Mouse (Mus musculus) hindbrain, embryonic 12.5 days (tissue): ENCODE measurements around the gene Colq. TPM values are rescaled to one million over a fixed set of nuclear protein-coding genes. Genes with fewer than 3 reads are reported as not detected.

Source experiments
- ATAC-seq: fragments of 200-750 bp; cut with Nextera tagmentation; 2 replicates; pipeline ENCODE4 v1.8.0; 2017; ENCODE audit warnings: moderate TSS enrichment; ENCODE audit not compliant: low FRiP score
- H3K27ac ChIP-seq: fragments of 300-500 bp; sonication (generic); 2 replicates; pipeline ENCODE4 v1.5.1; 2016; ENCODE audit warnings: mild to moderate bottlenecking
- H3K27me3 ChIP-seq: fragments of 300-500 bp; sonication (generic); 2 replicates; pipeline ENCODE4 v1.6.1; 2016; ENCODE audit warnings: mild to moderate bottlenecking
- H3K36me3 ChIP-seq: fragments of 300-500 bp; sonication (generic); 2 replicates; pipeline ENCODE4 v1.6.1; 2016; ENCODE audit warnings: mild to moderate bottlenecking
- H3K4me1 ChIP-seq: fragments of 300-500 bp; sonication (generic); 2 replicates; pipeline ENCODE4 v1.6.1; 2016
- H3K4me2 ChIP-seq: fragments of 300-500 bp; sonication (generic); replicated peaks from 2 replicates; pipeline ENCODE4 v1.6.1; 2016; ENCODE audit warnings: mild to moderate bottlenecking
- H3K4me3 ChIP-seq: fragments of 300-500 bp; sonication (generic); 2 replicates; pipeline ENCODE4 v1.5.1; 2016; ENCODE audit warnings: mild to moderate bottlenecking
- H3K9ac ChIP-seq: fragments of 300-500 bp; sonication (generic); 2 replicates; pipeline ENCODE4 v1.6.1; 2016; ENCODE audit warnings: mild to moderate bottlenecking, moderate library complexity
- H3K9me3 ChIP-seq: fragments of 300-500 bp; sonication (generic); replicated peaks from 2 replicates; pipeline ENCODE4 v1.6.1; 2016; ENCODE audit warnings: mild to moderate bottlenecking
- WGBS: fragments of 180-500 bp; shearing (Covaris S2); methylation state at CpG from one replicate; pipeline ENCODE4 v1.1.7; 2016; 5-methylcytosine and 5-hydroxymethylcytosine counted together
- polyA plus RNA-seq: library from polyadenylated mRNA; unstranded; fragments of >200 nt; fragmentation: Nextera tagmentation; extraction: Ambion mirVana; gene quantifications from 2 replicates; pipeline ENCODE4 v1.2.1, GENCODE M21; 2016

Gene Colq
- polyA plus RNA-seq, 1 experiment from 2014 or later = 0.18 TPM

GRCm38 (mm10) chr14:31555963-31556434, 35.1 kb downstream of the Colq start:
- no peak overlapping the region for H3K4me2 ChIP-seq
- 76% methylated on average over 14 of the region's 14 CpGs for WGBS
- H3K4me1 ChIP-seq = no peaks in the 10 kb centered on the region
- H3K9ac ChIP-seq = no peak overlapping the region
- ATAC-seq = no peak
- no peak overlapping the region for H3K27ac ChIP-seq
- H3K27me3 ChIP-seq = no peaks in the 10 kb centered on the region
- no peak overlapping the region for H3K4me3 ChIP-seq
- no peaks in the 10 kb centered on the region for H3K9me3 ChIP-seq
- no peaks in the 10 kb centered on the region for H3K36me3 ChIP-seq

GRCm38 (mm10) chr14:31555021-31555420, 36.1 kb downstream of the Colq start:
- no peak overlapping the region for H3K9ac ChIP-seq
- H3K27ac ChIP-seq = no peak overlapping the region
- no peak overlapping the region for H3K4me2 ChIP-seq
- no peaks in the 10 kb centered on the region for H3K36me3 ChIP-seq
- no peaks in the 10 kb centered on the region for H3K27me3 ChIP-seq
- 92% methylated on average over 7 of the region's 7 CpGs for WGBS
- no peak for ATAC-seq
- no peak overlapping the region for H3K4me3 ChIP-seq
- no peaks in the 10 kb centered on the region for H3K4me1 ChIP-seq
- H3K9me3 ChIP-seq = no peaks in the 10 kb centered on the region

- no peak overlapping the region for H3K4me2 ChIP-seq
- 79% methylated on average over 11 of the region's 11 CpGs for WGBS
- no peaks in the 10 kb centered on the region for H3K9me3 ChIP-seq
- H3K27ac ChIP-seq = no peak overlapping the region
- no peaks in the 10 kb centered on the region for H3K36me3 ChIP-seq
- no peak for ATAC-seq
- H3K27me3 ChIP-seq = no peaks in the 10 kb centered on the region; the same call in 1 of the 2 replicates
- no peak overlapping the region for H3K9ac ChIP-seq
- H3K4me3 ChIP-seq = no peak overlapping the region
- no peaks in the 10 kb centered on the region for H3K4me1 ChIP-seq
Observed at GRCm38 (mm10) chr14:31543885-31544442, 47.2 kb downstream of the Colq start.

- no peak overlapping the region for H3K27ac ChIP-seq
- no peaks in the 10 kb centered on the region; the same call in 1 of the 2 replicates for H3K27me3 ChIP-seq
- no peak overlapping the region for H3K4me2 ChIP-seq
- H3K4me1 ChIP-seq = no peaks in the 10 kb centered on the region
- 77% methylated on average over 6 of the region's 6 CpGs for WGBS
- no peak overlapping the region for H3K9ac ChIP-seq
- H3K9me3 ChIP-seq = no peaks in the 10 kb centered on the region
- no peak overlapping the region for H3K4me3 ChIP-seq
- H3K36me3 ChIP-seq = no peaks in the 10 kb centered on the region
- no peak for ATAC-seq
Observed at GRCm38 (mm10) chr14:31537298-31537697, 53.8 kb downstream of the Colq start.

- no peak overlapping the region for H3K4me2 ChIP-seq
- ATAC-seq = no peak
- 67% methylated on average over 3 of the region's 3 CpGs for WGBS
- no peaks in the 10 kb centered on the region for H3K4me1 ChIP-seq
- H3K27me3 ChIP-seq = no peaks in the 10 kb centered on the region
- no peak overlapping the region for H3K27ac ChIP-seq
- no peak overlapping the region for H3K9ac ChIP-seq
- H3K9me3 ChIP-seq = no peaks in the 10 kb centered on the region
- H3K36me3 ChIP-seq = no peaks in the 10 kb centered on the region
- no peak overlapping the region for H3K4me3 ChIP-seq
Observed at GRCm38 (mm10) chr14:31532656-31533055, 58.5 kb downstream of the Colq start.

DNA sequence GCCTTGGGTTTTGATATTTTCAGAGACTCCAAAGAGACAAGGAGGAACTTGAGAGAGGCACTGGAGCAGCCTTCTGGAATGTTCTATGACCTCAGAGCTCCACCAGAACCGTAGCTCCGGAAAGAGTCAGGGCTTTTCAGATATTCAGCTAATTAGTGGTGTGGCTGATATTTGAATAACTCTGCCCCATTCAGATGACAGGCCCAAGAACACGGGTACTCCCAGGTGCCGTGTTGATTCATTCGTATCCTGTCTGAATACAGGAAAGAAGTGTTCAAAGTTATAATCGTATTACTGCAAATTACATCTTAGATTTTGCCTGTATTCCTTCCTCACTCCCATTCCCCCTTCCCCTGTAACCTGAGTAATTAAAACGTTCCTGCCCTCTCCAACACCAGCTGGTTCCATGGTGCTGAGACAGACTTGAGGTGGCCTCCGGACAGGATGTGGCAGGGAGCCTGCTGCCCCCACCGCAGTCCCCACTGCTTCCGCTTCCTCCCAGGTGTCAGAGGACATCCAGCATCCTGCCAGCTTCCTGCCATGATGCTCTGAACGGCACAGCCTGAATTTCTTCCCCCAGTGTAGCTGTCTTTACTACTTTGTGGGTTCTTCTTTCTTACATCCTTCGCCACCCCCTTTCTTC, 59.5 kb downstream of the Colq start:
- WGBS = 71% methylated on average over 12 of the region's 12 CpGs
- Histone ChIP-seq H3K9ac (no peak overlapping the region), H3K27me3 (no peaks in the 10 kb centered on the region), H3K9me3 (no peaks in the 10 kb centered on the region), H3K36me3 (no peaks in the 10 kb centered on the region), H3K4me2 (no peak overlapping the region), H3K4me1 (no peaks in the 10 kb centered on the region), H3K27ac (no peak overlapping the region), H3K4me3 (no peak overlapping the region)
- ATAC-seq = no peak

DNA sequence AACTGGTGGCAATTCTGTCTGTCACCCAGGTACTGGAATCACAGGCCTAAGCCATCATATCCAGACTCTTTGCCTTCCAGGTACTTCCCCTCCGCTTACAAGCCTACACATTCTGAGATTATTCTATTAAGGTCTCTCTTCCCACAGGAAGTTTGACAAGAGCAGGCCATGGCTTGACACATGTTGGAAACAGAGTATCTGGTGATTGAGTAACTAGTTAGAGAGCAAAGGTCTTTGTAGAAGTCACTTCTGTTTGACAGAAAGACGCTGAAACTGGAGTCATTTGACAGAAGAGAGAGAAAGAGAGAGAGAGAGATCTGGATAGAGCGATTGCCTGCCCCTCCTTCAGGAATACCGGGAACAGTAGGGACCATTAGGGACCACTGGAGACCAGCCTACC, 60.3 kb downstream of the Colq start:
- Histone ChIP-seq H3K36me3 (no peaks in the 10 kb centered on the region), H3K4me2 (no peak overlapping the region), H3K4me3 (no peak overlapping the region), H3K27ac (no peak overlapping the region), H3K27me3 (no peaks in the 10 kb centered on the region), H3K9ac (no peak overlapping the region), H3K9me3 (no peaks in the 10 kb centered on the region), H3K4me1 (no peaks in the 10 kb centered on the region)
- no peak for ATAC-seq
- WGBS = 88% methylated on average over 4 of the region's 4 CpGs

DNA sequence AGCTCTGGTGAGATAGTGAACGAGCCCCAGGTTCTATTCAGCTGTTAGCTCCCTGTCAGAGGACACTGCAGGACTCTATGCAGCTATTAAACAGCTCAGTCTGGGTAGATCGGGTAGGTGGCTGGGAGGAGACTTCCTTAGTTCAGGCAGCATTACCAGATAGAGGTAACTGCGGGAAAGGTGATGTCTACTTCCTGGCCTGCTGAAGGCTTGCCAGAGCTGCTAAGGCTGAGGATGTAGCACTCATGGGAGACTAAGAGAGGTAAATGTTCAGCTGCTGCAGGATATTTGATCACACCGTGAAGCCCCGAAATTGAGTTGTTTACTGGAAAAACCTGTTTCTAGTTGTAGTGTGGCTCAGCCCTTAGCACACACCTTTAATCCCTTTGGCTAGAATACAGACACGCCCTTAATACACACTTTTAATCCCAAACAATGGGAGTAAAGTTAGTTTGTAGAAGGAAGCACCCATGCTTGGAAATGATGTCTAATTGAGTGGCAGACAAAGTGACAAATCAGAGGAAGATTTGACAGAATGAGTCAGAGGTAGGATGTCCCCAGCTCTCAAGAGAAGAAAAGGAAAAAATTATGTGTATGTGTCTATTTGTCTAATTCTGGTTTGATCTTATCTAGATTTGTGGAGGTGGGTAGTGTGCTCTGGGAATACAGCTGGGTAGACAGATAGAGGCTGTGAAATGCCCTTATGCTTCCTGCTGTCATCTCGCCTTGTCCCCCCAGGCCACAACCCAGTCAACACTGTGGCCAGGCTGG, 65.9 kb downstream of the Colq start:
- H3K36me3 ChIP-seq = no peaks in the 10 kb centered on the region
- WGBS = 85% methylated on average over 7 of the region's 7 CpGs
- no peaks in the 10 kb centered on the region for H3K27me3 ChIP-seq
- no peaks in the 10 kb centered on the region for H3K4me1 ChIP-seq
- no peak for ATAC-seq
- no peak overlapping the region for H3K4me2 ChIP-seq
- no peak overlapping the region for H3K9ac ChIP-seq
- H3K27ac ChIP-seq = no peak overlapping the region
- H3K4me3 ChIP-seq = no peak overlapping the region
- H3K9me3 ChIP-seq = no peaks in the 10 kb centered on the region

DNA sequence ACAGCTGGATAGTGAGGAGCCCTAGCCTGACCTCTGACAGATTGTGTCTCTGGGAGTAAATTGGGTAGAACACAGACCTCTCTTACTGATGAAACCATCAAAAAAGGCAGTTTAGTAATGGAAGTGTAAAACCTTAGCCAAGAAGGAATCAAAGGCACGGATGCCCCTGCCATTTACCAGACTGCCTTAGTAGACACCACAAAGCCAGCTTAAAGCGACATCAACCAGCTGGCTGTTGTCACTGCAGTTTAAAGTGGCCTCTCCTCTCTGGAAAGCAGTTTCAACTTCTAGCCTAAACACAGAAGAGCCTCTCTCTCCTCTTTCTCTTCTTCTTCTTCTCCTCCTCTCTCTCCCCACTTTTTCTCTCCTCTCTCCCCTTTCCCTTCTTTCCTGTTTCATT, 69.8 kb downstream of the Colq start:
- Histone ChIP-seq H3K4me1 (no peaks in the 10 kb centered on the region), H3K27me3 (no peaks in the 10 kb centered on the region), H3K9ac (no peak overlapping the region), H3K4me3 (no peak overlapping the region), H3K4me2 (no peak overlapping the region), H3K9me3 (no peaks in the 10 kb centered on the region), H3K27ac (no peak overlapping the region), H3K36me3 (no peaks in the 10 kb centered on the region)
- ATAC-seq = no peak
- WGBS = 74% methylated on average over 2 of the region's 2 CpGs

DNA sequence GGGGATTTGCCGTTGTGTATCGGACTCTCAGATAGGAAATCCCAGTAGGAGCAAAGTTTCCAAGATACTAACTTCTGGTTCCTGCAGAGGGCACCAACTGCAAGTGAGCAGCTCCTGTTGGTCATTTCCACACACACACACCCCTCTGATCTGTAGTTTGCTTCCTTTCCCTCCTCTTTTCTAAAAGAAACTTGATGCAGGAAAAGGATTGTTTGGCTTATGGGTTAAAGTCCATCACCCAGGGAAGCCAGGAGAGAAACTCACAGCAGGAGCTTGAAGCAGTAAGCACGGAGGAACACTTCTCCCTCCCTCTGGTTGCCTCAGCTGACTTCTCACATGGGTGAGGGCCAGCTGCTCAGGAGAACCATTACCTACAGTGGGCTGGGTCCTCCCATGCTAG, 72.0 kb downstream of the Colq start:
- no peaks in the 10 kb centered on the region for H3K36me3 ChIP-seq
- no peak overlapping the region for H3K9ac ChIP-seq
- no peaks in the 10 kb centered on the region for H3K4me1 ChIP-seq
- no peak overlapping the region for H3K27ac ChIP-seq
- no peak overlapping the region for H3K4me2 ChIP-seq
- WGBS = 55% methylated on average over 3 of the region's 3 CpGs
- no peak for ATAC-seq
- H3K9me3 ChIP-seq = no peaks in the 10 kb centered on the region; the same call in 1 of the 2 replicates
- H3K4me3 ChIP-seq = no peak overlapping the region
- no peaks in the 10 kb centered on the region for H3K27me3 ChIP-seq

DNA sequence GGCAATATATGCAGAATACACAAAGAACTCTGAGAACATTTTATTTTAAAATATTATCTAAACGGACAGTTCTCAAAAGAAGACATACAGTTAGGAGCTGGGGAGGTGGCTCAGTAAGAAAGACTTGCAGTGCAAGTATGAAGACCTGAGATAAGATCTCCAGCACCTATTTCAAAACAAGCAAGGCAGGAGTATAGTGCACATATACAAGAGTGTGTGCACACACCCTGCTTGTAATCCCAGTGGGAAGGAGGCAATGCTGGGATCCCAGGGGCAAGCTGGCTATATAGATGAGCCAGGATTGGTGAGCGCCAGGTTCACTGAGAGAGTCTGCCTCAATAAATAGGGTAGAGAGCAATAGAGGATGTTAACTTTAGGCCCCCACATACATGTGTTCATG, 75.2 kb downstream of the Colq start:
- 95% methylated on average over 2 of the region's 2 CpGs for WGBS
- no peaks in the 10 kb centered on the region for H3K4me1 ChIP-seq
- ATAC-seq = no peak
- H3K9ac ChIP-seq = no peak overlapping the region
- peaks cover 5% of the 10 kb centered on the region; the same call in 1 of the 2 replicates for H3K36me3 ChIP-seq
- H3K4me3 ChIP-seq = no peak overlapping the region
- H3K4me2 ChIP-seq = no peak overlapping the region
- no peak overlapping the region for H3K27ac ChIP-seq
- H3K27me3 ChIP-seq = no peaks in the 10 kb centered on the region
- no peaks in the 10 kb centered on the region; the same call in 1 of the 2 replicates for H3K9me3 ChIP-seq

DNA sequence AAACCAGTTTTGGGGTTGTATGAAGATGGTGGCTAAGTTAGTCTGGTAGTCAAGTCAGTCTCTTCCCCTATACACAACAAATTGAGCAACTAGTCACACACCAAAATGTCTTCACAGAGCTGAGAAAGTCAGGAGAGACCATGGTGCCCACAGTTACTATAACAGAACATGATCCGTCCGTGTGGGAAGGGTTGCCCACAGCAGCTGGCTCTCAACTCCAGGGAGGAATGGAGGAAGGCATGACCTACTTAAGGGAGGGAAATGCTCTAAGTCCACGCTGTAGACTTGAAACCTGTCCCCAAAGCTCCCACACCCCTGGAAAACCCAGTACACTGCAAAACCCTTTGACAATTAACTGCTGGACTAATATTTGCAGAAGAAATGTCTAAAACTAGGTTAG, 80.8 kb downstream of the Colq start:
- no peaks in the 10 kb centered on the region; the same call in 1 of the 2 replicates for H3K9me3 ChIP-seq
- 91% methylated on average over 3 of the region's 3 CpGs for WGBS
- no peak for ATAC-seq

More for the DNA sequence above, 80.8 kb downstream of the Colq start:
- Histone ChIP-seq H3K9ac (no peak overlapping the region), H3K27ac (no peak overlapping the region), H3K4me3 (no peak overlapping the region), H3K27me3 (no peaks in the 10 kb centered on the region), H3K4me2 (no peak overlapping the region), H3K4me1 (no peaks in the 10 kb centered on the region), H3K36me3 (peaks cover 51% of the 10 kb centered on the region)
